Mouse (Mus musculus) neural tube, embryonic 12.5 days (tissue): ENCODE measurements at regions not wholly inside any gene's neighbourhood (a gene's known extent, or its start where the extent isn't known, plus 50 kb on each side); places are given as distances from the start of the nearest gene placed in this dataset.

Experiments
- ATAC-seq: fragments of 200-750 bp; cut with Nextera tagmentation; 2 replicates; pipeline ENCODE4 v1.8.0; 2017; ENCODE audit warnings: low read depth, mild to moderate bottlenecking, moderate TSS enrichment, moderate library complexity; ENCODE audit not compliant: low FRiP score
- H3K27ac ChIP-seq: fragments of 300-500 bp; sonication (generic); 2 replicates; pipeline ENCODE4 v1.5.1; 2016
- H3K27me3 ChIP-seq: fragments of 300-500 bp; sonication (generic); replicated peaks from 2 replicates; pipeline ENCODE4 v1.6.1; 2016; ENCODE audit warnings: mild to moderate bottlenecking
- H3K36me3 ChIP-seq: fragments of 300-500 bp; sonication (generic); 2 replicates; pipeline ENCODE4 v1.6.1; 2016; ENCODE audit warnings: mild to moderate bottlenecking
- H3K4me1 ChIP-seq: fragments of 300-500 bp; sonication (generic); 2 replicates; pipeline ENCODE4 v1.6.1; 2016
- H3K4me2 ChIP-seq: fragments of 300-500 bp; sonication (generic); replicated peaks from 2 replicates; pipeline ENCODE4 v1.6.1; 2016; ENCODE audit warnings: mild to moderate bottlenecking
- H3K4me3 ChIP-seq: fragments of 300-500 bp; sonication (generic); 2 replicates; pipeline ENCODE4 v1.5.1; 2016
- H3K9ac ChIP-seq: fragments of 300-500 bp; sonication (generic); 2 replicates; pipeline ENCODE4 v1.6.1; 2016; ENCODE audit warnings: mild to moderate bottlenecking
- H3K9me3 ChIP-seq: fragments of 300-500 bp; sonication (generic); 2 replicates; pipeline ENCODE4 v1.6.1; 2016; ENCODE audit warnings: mild to moderate bottlenecking
- WGBS: fragments of 180-500 bp; shearing (Covaris S2); methylation state at CpG from one replicate; pipeline ENCODE4 v1.1.7; 2016; 5-methylcytosine and 5-hydroxymethylcytosine counted together

DNA sequence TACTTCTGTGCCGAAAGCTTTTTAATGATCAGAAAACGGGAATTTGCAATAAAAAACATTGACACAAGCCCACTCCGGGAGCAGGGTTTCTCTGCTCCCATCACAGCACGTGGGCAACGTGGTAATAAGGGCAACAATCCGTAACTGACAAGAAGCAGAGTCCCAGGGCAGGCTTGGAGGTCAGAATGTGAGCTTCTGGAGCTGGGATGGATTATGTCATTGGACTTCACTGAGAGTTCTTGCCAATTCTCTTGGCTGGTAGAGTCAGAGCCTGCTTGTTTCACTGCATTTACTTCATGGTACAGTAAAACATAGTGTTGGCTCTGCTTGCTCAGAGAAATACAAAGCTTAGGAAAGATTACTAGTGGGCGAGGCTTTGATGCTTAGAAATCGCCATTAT lies 252.7 kb downstream of the Lmo4 start:
- H3K4me2 ChIP-seq, result no peak overlapping the region
- 79% methylated on average over 8 of the region's 8 CpGs for WGBS
- no peaks in the 10 kb centered on the region for H3K36me3 ChIP-seq
- no peak overlapping the region for H3K4me3 ChIP-seq
- H3K27me3 ChIP-seq, result 0 out of 2 replicates have a peak, but pooled peaks cover 3% of the 10 kb centered on the region
- no peak for ATAC-seq
- no peaks in the 10 kb centered on the region for H3K4me1 ChIP-seq
- H3K9ac ChIP-seq, result no peak overlapping the region
- H3K9me3 ChIP-seq, result no peaks in the 10 kb centered on the region
- no peak overlapping the region for H3K27ac ChIP-seq

DNA sequence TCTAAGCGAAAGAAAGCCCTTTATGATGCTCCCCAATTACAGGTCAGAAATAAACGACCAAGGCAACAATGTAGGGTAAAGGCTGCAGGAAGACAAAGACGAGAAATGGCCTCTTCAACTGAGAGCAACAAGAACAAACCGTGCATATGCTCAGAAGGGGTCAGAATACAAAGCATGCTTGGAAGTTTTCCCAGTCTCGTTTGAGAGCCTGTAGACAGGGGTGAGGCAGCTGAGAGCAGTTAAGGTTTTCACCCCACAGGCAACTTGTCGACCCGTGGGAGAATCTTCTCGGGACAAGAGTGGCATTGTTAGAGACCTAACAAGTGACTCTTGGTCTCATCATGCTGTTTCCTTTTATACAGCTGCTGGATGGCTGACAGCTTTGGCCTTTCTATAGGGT lies 255.4 kb downstream of the Lmo4 start:
- ATAC-seq, result peak; percentile 64
- 10% methylated on average over 8 of the region's 8 CpGs for whole genome bisulfite sequencing
- Histone ChIP-seq H3K9ac (no peak overlapping the region), H3K27me3 (no peaks in the 10 kb centered on the region), H3K9me3 (no peaks in the 10 kb centered on the region), H3K4me1 (no peaks in the 10 kb centered on the region), H3K4me2 (0 out of 2 replicates have a peak overlapping the region, but pooled peaks have one; percentile 14), H3K4me3 (no peak overlapping the region), H3K27ac (no peak overlapping the region), H3K36me3 (no peaks in the 10 kb centered on the region)

DNA sequence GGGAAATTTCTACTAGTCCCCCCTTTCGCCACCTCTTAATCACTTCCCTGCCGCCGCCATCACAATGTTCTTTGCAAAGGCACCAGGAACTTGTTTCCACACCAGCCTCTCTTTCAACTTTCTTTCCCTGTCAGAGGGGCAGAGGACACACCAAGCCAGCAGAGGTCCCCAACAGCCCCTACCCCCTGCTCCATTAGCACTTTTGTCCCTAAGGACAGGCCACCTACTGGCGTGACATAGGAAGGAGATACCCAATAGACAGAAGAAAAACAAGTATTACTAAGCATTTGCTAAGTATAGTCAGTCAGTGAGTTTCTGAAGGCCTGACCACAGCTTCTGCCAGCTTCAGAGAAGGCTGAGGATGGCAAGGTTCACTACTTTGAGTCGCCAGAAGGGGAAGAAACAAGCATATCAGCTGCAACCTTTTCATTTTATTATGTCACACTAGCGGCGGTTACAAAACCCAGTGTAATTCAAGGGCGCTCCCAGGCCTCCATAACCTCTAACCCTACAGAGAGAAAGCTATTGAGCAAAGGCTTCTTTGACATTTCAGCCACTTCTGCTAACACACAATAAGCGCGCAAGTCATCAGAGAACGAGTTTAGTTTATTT lies 255.9 kb downstream of the Lmo4 start:
- no peak overlapping the region for H3K4me3 ChIP-seq
- ATAC-seq, result peak; percentile 30; the same call in 1 of the 2 replicates
- no peaks in the 10 kb centered on the region for H3K27me3 ChIP-seq
- no peaks in the 10 kb centered on the region for H3K4me1 ChIP-seq
- no peak overlapping the region for H3K27ac ChIP-seq
- no peaks in the 10 kb centered on the region for H3K36me3 ChIP-seq
- H3K9ac ChIP-seq, result no peak overlapping the region
- H3K9me3 ChIP-seq, result no peaks in the 10 kb centered on the region
- WGBS, result 38% methylated on average over 11 of the region's 11 CpGs
- H3K4me2 ChIP-seq, result no peak overlapping the region

DNA sequence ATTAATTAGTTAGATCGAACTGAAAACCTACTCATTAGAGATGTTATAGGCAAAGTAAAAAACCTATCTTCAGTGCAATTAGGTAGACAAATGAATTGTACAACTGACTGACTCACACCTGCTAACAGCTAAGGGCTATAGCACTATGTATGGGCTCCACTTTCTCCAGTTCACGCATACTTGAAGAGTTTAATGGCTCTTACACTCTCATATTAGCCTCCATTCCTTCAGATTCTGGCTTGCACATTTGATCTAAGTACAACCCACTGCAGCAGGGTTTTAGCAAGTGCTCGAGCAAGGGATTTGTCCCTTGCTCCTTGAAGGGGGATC lies 257.1 kb downstream of the Lmo4 start:
- H3K4me3 ChIP-seq, result no peak overlapping the region
- no peaks in the 10 kb centered on the region for H3K9me3 ChIP-seq
- H3K36me3 ChIP-seq, result no peaks in the 10 kb centered on the region
- H3K27ac ChIP-seq, result no peak overlapping the region
- ATAC-seq, result 0 out of 2 replicates have a peak, but pooled peaks have one; percentile 35
- H3K27me3 ChIP-seq, result no peaks in the 10 kb centered on the region
- no peak overlapping the region for H3K4me2 ChIP-seq
- H3K9ac ChIP-seq, result no peak overlapping the region
- no peaks in the 10 kb centered on the region for H3K4me1 ChIP-seq
- WGBS, result 28% methylated on average over 3 of the region's 3 CpGs

DNA sequence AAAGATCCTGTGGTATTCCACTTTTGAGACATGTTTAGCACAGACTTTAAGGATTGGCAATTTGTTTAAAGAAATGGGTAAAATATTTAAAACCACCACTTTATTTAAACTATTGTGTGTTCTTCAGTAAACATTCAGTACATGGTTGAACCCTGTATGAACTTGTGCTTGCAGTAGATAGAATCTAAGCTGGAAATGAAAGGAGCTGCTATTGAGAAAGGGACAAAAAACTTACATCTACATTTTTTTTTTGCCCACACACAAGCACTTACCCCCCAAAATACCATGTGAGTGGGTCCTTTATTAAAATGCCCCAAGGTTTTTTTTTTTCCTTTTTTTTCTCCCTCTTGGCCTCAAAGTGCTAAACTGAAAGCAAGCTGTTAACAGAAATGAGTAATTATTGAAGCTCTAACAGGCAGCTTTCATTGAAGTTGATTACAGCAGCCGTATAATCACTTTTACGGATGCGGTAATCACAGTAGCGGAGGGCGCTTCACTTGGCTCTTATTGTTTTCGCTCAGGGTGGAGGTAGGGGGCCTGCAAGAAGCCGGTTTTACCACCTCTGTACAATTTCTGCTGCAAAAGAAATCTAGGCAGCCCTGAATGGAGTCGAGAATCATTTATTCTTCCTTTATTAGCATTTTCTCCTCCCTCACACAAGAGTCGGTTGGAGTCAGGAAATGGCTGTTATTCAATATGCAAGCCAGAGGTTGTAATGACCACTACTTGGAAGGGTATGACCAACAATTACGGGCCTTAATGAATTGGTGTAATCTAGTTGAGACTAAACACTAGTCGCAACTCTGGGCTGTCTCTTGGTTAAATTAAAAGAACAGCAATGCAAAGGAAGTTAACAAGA lies 257.7 kb downstream of the Lmo4 start:
- peak; percentile 56 for ATAC-seq
- H3K9ac ChIP-seq, result no peak overlapping the region
- H3K9me3 ChIP-seq, result no peaks in the 10 kb centered on the region
- no peaks in the 10 kb centered on the region for H3K36me3 ChIP-seq
- 8% methylated on average over 11 of the region's 11 CpGs for WGBS
- no peak overlapping the region for H3K27ac ChIP-seq
- no peaks in the 10 kb centered on the region for H3K27me3 ChIP-seq
- H3K4me1 ChIP-seq, result no peaks in the 10 kb centered on the region
- peak overlapping the region; percentile 47 for H3K4me2 ChIP-seq
- no peak overlapping the region for H3K4me3 ChIP-seq

DNA sequence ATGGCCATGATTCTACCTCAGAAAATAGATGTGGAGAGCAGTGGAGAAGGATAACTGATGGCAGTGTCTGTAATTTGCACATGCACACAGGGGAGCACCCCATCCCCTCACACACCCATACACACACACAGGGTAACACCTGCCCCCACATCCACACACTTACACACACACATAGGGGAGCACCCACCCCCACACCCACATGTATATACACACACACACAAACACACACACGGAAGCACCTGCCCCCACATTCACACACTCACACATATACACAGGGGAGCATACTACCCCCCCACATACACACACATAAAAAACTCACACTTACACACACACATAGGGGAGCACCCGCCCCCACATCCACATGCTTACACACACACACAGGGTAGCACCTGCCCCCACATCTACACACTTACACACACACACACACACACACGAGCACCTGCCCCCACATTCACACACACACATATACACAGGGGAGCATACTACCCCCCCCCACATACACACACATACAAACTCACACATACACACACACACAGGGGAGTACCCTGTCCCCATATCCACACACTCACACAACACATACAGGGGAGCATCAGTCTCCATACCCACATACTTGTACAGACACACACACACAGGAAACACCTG lies 265.8 kb downstream of the Lmo4 start:
- no peaks in the 10 kb centered on the region for H3K36me3 ChIP-seq
- no peaks in the 10 kb centered on the region for H3K27me3 ChIP-seq
- peak; percentile 44; the same call in 1 of the 2 replicates for ATAC-seq
- H3K9me3 ChIP-seq, result no peaks in the 10 kb centered on the region
- no peak overlapping the region for H3K4me2 ChIP-seq
- no peak overlapping the region for H3K9ac ChIP-seq
- WGBS, result 92% methylated on average over 3 of the region's 3 CpGs
- H3K27ac ChIP-seq, result no peak overlapping the region
- H3K4me1 ChIP-seq, result no peaks in the 10 kb centered on the region
- H3K4me3 ChIP-seq, result no peak overlapping the region

DNA sequence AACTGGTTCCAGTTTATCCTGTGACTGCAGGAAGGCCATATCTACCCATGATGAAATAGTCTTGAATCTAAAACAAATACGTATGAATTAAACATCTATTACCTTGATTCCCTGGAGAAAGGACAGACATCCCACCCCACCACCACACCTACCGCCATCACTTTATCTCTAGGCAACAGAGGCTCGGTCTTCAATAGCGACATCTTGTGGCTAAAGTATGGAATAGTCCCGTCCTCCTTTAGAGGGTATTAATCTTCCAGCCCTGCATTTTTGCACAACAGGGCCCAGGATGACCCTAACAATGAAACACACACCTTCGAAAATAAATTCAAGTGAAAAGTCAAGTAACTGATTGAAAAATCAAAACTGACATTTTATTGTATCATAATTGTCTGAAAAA lies 279.7 kb downstream of the Lmo4 start:
- no peak for ATAC-seq
- no peaks in the 10 kb centered on the region for H3K27me3 ChIP-seq
- WGBS, result 60% methylated on average over 6 of the region's 6 CpGs

DNA sequence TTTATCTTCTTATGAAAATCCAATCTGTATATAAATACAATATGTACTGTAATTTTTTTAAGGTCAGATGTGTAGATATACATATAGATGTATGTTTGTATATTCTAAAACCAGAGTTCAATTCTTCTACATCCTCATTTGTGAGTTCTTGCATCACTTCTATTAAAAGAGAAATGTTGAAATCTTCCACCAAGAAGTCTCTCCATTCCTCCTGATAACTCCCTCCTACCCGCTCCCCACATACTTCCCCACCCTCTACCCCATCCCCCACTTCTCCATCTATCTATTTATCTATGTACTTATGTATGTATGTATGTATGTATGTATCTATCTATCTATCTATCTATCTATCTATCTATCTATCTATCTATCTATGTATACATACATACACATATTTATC lies 285.3 kb downstream of the Lmo4 start:
- Histone ChIP-seq H3K4me3 (no peak overlapping the region), H3K27me3 (no peaks in the 10 kb centered on the region), H3K36me3 (no peaks in the 10 kb centered on the region), H3K27ac (no peak overlapping the region), H3K9ac (no peak overlapping the region), H3K4me1 (0 out of 2 replicates have a peak, but pooled peaks cover 5% of the 10 kb centered on the region), H3K9me3 (no peaks in the 10 kb centered on the region), H3K4me2 (no peak overlapping the region)
- WGBS, result 86% methylated on average over 1 of the region's 1 CpGs
- ATAC-seq, result no peak

More for the DNA sequence above, 279.7 kb downstream of the Lmo4 start:
- H3K4me3 ChIP-seq, result no peak overlapping the region
- no peaks in the 10 kb centered on the region for H3K36me3 ChIP-seq
- H3K27ac ChIP-seq, result no peak overlapping the region
- no peaks in the 10 kb centered on the region for H3K4me1 ChIP-seq
- no peaks in the 10 kb centered on the region for H3K9me3 ChIP-seq
- H3K4me2 ChIP-seq, result no peak overlapping the region
- H3K9ac ChIP-seq, result no peak overlapping the region

DNA sequence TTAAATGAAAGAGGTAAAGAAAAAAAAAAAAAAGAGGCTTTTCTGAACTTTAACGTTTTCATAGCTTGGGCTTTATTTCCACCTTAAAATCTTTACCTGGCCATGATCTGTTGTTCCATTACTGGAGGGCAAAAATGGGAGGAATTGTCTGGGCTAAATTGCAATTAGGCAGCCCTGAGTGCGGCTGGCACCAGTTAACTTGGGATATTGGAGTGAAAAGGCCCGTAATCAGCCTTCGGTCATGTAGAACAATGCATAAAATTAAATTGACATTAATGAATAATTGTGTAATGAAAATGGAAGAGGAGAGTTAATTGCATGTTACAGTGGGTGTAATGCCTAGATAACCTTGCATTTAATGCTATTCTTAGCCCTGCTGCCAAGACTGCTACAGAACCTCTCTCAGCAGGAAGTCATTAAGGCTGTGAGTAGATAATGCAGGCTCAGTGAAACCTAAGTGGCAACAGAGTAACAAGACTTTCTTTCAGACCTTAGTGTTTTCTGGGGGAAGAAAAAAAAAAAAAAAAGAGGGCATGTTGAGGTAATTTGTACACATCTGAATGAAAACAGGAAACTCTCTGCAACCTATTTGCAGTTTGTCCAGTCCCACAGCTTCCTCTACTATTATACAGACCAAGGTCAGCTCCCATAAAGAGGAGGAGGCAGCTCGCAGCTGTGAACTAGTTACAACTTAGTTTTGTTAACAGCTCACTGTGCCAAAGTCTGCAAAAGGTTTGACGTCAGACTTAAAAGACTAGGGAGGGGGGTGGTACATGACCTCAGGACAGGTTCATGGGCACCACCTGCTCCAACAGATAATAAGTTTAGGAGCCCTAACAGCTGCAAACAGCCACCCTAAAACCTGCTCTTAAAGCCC lies 290.4 kb downstream of the Lmo4 start:
- Histone ChIP-seq H3K9ac (no peak overlapping the region), H3K9me3 (no peaks in the 10 kb centered on the region), H3K36me3 (no peaks in the 10 kb centered on the region), H3K4me2 (no peak overlapping the region), H3K27me3 (no peaks in the 10 kb centered on the region), H3K27ac (no peak overlapping the region), H3K4me3 (no peak overlapping the region), H3K4me1 (0 out of 2 replicates have a peak, but pooled peaks cover 5% of the 10 kb centered on the region)
- WGBS, result 33% methylated on average over 6 of the region's 6 CpGs
- ATAC-seq, result peak; percentile 60; the same call in 1 of the 2 replicates

DNA sequence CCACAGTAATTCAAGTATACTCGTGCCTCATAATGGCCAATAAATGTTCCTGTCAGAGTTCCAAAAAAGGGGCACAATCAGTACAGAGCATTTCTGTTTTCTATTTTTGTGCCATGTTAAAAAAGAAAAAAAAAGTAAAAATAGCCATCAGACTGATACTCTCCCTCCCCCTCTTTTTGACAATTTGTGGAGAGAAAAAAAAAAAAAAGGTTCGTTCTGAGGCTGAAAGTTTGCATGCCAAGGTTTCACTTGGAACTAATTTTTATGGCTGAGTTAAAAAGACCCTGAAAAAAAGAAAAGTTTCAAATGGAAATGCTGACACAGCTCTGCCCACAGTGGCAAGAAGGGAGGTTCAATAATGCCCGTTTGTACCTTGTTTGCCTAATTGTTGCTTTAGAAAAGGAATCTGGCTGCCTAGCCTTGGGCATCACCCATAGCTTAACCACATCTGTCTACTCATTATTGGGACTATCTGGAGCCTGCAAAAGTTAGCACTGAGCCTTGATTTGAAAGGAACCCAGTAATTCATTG lies 291.9 kb downstream of the Lmo4 start:
- ATAC-seq, result no peak
- Histone ChIP-seq H3K27ac (no peak overlapping the region), H3K36me3 (no peaks in the 10 kb centered on the region), H3K9me3 (no peaks in the 10 kb centered on the region), H3K4me3 (no peak overlapping the region), H3K9ac (no peak overlapping the region), H3K27me3 (no peaks in the 10 kb centered on the region), H3K4me1 (0 out of 2 replicates have a peak, but pooled peaks cover 5% of the 10 kb centered on the region), H3K4me2 (no peak overlapping the region)
- 36% methylated on average over 3 of the region's 3 CpGs for WGBS

DNA sequence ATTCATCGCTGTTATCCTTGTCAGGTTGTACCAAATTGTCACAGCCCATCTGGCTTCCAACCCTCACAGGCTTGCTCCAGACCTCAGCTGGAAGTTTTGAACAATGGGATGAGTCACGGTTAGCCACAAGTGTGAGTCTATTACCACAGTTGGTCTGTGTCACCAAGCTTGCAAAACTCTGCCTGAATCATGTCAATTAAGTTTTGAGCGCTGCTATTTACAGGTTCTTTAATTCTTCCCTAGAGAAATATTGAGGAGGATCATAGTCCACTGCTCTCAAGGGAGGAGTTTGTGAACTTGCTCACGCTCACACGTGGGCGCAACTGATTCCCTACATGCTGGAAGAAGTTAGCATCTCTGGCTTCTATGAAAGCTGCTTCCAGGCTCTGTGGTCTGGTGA lies 292.6 kb downstream of the Lmo4 start:
- no peak overlapping the region for H3K4me2 ChIP-seq
- H3K27me3 ChIP-seq, result no peaks in the 10 kb centered on the region
- H3K4me1 ChIP-seq, result 0 out of 2 replicates have a peak, but pooled peaks cover 5% of the 10 kb centered on the region
- WGBS, result 77% methylated on average over 6 of the region's 6 CpGs
- no peaks in the 10 kb centered on the region for H3K9me3 ChIP-seq
- no peak for ATAC-seq
- H3K27ac ChIP-seq, result no peak overlapping the region
- H3K9ac ChIP-seq, result no peak overlapping the region
- no peaks in the 10 kb centered on the region for H3K36me3 ChIP-seq
- no peak overlapping the region for H3K4me3 ChIP-seq
